Mouse (Mus musculus) midbrain, embryonic 12.5 days (tissue): ENCODE results near the gene Grin1. TPM values are rescaled to one million over a fixed set of nuclear protein-coding genes. Genes with fewer than 3 reads are reported as not detected.
A peak's percentile ranks its signal among the peaks of the same experiment; 100 is the strongest.

Experiments used
- ATAC-seq: fragments of 200-750 bp; cut with Nextera tagmentation; 2 replicates; pipeline ENCODE4 v1.8.0; 2017; ENCODE audit warnings: low read depth, moderate TSS enrichment, moderate library complexity; ENCODE audit not compliant: low FRiP score
- H3K27ac ChIP-seq: fragments of 300-500 bp; sonication (generic); replicated peaks from 2 replicates; pipeline ENCODE4 v1.5.1; 2016; ENCODE audit warnings: mild to moderate bottlenecking
- H3K27me3 ChIP-seq: fragments of 300-500 bp; sonication (generic); 2 replicates; pipeline ENCODE4 v1.6.1; 2016; ENCODE audit warnings: mild to moderate bottlenecking
- H3K36me3 ChIP-seq: fragments of 300-500 bp; sonication (generic); 2 replicates; pipeline ENCODE4 v1.6.1; 2016
- H3K4me1 ChIP-seq: fragments of 300-500 bp; sonication (generic); 2 replicates; pipeline ENCODE4 v1.6.1; 2016
- H3K4me2 ChIP-seq: fragments of 300-500 bp; sonication (generic); replicated peaks from 2 replicates; pipeline ENCODE4 v1.6.1; 2016; ENCODE audit warnings: mild to moderate bottlenecking, moderate library complexity
- H3K4me3 ChIP-seq: fragments of 300-500 bp; sonication (generic); 2 replicates; pipeline ENCODE4 v1.5.1; 2016; ENCODE audit warnings: mild to moderate bottlenecking
- H3K9ac ChIP-seq: fragments of 300-500 bp; sonication (generic); replicated peaks from 2 replicates; pipeline ENCODE4 v1.6.1; 2016; ENCODE audit warnings: mild to moderate bottlenecking, moderate library complexity
- H3K9me3 ChIP-seq: fragments of 300-500 bp; sonication (generic); 2 replicates; pipeline ENCODE4 v1.6.1; 2016; ENCODE audit warnings: mild to moderate bottlenecking
- WGBS: fragments of 180-500 bp; shearing (Covaris S2); methylation state at CpG from one replicate; pipeline ENCODE4 v1.1.7; 2016; 5-methylcytosine and 5-hydroxymethylcytosine counted together
- polyA plus RNA-seq: library from polyadenylated mRNA; unstranded; fragments of >200 nt; fragmentation: Nextera tagmentation; extraction: Ambion mirVana; gene quantifications from 2 replicates; pipeline ENCODE4 v1.2.1, GENCODE M21; 2016

The Grin1 gene
- polyA plus RNA-seq, 1 experiment from 2014 or later: 6.1 TPM

DNA sequence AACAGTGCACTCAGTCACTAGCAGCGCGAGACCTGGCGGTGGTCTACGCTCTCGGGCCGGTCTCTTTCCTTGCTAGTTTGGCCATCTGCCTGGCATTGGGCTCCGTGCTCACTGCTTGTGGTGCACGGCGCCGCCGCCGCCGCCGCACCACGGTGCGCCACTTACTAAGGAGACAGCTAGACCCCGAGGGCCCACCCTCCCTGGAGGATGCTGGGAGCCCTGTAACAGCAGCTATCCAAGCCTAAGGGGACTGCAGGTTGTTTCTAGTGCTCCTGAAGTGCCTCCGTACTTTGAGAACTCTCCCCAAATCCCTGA, 28.2 kb downstream of the Grin1 start:
- Histone ChIP-seq H3K4me1 (peaks cover 17% of the 10 kb centered on the region), H3K27me3 (peaks cover 80% of the 10 kb centered on the region), H3K9me3 (no peaks in the 10 kb centered on the region), H3K36me3 (peaks cover 8% of the 10 kb centered on the region), H3K4me2 (peak overlapping the region; percentile 15), H3K9ac (no peak overlapping the region), H3K27ac (no peak overlapping the region), H3K4me3 (no peak overlapping the region; the same call in 1 of the 2 replicates)
- ATAC-seq: no peak
- WGBS: 1% methylated on average over 18 of the region's 18 CpGs

DNA sequence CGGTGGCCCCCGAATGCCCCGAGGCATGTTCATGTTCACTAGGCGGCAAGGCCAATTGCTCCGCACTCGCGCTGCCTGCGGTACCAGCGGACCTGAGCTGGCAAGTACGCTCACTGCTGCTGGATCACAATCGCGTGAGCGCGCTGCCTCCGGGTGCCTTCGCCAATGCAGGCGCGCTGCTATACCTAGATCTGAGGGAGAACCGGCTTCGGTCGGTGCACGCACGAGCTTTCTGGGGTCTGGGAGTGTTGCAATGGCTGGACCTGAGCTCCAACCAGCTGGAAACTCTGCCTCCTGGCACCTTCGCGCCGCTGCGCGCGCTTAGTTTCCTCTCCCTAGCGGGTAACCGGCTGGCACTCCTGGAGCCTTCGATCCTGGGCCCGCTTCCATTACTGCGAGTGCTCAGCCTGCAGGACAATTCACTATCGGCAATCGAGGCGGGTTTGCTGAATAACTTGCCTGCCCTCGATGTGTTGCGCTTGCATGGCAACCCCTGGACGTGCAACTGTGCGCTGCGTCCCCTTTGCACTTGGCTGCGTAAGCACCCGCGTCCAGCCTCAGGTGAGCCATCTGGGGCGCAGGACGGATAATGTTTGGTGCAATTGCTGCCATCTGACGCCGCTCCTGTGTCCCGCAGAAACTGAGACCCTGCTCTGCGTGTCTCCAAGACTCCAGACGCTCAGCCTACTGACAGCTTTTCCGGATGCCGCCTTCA, 28.7 kb downstream of the Grin1 start:
- WGBS: 3% methylated on average over 54 of the region's 54 CpGs
- H3K27me3 ChIP-seq: peaks cover 75% of the 10 kb centered on the region
- H3K4me3 ChIP-seq: 0 out of 2 replicates have a peak overlapping the region, but pooled peaks have one; percentile 9
- H3K9ac ChIP-seq: no peak overlapping the region
- H3K9me3 ChIP-seq: no peaks in the 10 kb centered on the region
- H3K27ac ChIP-seq: no peak overlapping the region
- H3K4me1 ChIP-seq: peaks cover 17% of the 10 kb centered on the region
- no peak for ATAC-seq
- peak overlapping the region; percentile 15; the same call in 1 of the 2 replicates for H3K4me2 ChIP-seq
- H3K36me3 ChIP-seq: peaks cover 13% of the 10 kb centered on the region

DNA sequence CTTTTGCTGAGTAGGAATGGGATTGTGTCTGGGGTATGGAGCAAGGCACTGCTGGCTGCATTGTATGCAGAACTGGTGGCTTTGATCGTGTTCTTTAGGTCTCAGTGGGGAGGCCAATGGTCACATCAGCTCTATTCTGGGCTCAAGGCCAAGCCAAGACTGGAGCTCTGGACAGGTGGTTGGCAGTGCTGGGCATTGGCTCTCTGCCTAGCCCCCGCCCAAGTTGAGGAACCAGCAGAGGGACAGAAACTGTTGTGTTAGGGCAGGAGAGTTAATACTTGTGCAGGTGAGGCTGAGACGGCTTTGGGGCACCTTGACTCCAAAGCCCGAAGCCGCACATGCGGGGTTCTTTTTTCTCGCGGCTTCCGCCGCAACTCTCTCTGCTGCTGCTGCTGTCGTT, 29.3 kb downstream of the Grin1 start, which contains the start of gene Lrrc26:
Lrrc26 (plus strand) TSS at position 265 of the 400 bp plus-strand sequence.
- peak within 1 kb of the TSS; percentile 15 for H3K4me2 ChIP-seq
- H3K4me1 ChIP-seq: peaks cover 17% of the 10 kb centered on the region
- ATAC-seq: no peak
- WGBS: 10% methylated on average over 11 of the region's 11 CpGs
- no peak within 1 kb of the TSS for H3K9ac ChIP-seq
- H3K4me3 ChIP-seq: peak within 1 kb of the TSS; percentile 9; the same call in 1 of the 2 replicates
- H3K27me3 ChIP-seq: peaks cover 69% of the 10 kb centered on the region
- H3K9me3 ChIP-seq: no peaks in the 10 kb centered on the region
- H3K27ac ChIP-seq: no peak within 1 kb of the TSS
- peaks cover 19% of the 10 kb centered on the region for H3K36me3 ChIP-seq

DNA sequence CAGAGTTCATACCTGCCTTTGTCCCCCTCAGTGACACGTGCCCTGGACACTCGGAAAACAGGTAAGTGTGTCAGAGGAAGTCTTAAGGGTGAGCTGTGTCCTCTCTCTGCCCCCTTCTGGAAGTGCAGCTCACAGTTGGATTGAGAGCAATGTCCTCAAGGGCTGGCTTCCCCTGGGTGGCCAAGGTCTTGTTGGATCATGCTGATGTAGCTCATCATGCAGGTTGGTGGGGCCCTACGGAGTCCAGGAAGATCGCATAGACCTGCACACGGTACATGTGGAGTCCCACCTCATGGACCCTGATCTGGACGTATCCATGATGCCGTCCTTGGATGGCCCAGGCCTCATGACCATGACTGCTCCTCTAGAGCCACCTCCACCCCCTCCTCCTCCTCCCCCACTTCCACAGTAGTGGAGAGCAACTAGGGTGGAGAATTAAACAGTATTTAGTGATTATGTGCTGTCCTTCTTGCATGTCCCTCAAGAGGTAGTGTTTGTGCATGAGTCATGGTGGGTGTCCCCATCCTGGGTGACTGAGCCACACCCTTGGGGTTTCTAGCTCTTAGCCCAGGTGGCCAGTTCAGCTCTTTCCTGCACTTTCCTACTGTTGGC, 30.1 kb downstream of the Grin1 start:
- Histone ChIP-seq H3K4me2 (no peak overlapping the region), H3K27me3 (peaks cover 61% of the 10 kb centered on the region), H3K9me3 (no peaks in the 10 kb centered on the region), H3K4me3 (no peak overlapping the region), H3K27ac (no peak overlapping the region), H3K9ac (no peak overlapping the region), H3K36me3 (peaks cover 27% of the 10 kb centered on the region), H3K4me1 (peaks cover 17% of the 10 kb centered on the region)
- 74% methylated on average over 7 of the region's 7 CpGs for WGBS
- no peak for ATAC-seq

DNA sequence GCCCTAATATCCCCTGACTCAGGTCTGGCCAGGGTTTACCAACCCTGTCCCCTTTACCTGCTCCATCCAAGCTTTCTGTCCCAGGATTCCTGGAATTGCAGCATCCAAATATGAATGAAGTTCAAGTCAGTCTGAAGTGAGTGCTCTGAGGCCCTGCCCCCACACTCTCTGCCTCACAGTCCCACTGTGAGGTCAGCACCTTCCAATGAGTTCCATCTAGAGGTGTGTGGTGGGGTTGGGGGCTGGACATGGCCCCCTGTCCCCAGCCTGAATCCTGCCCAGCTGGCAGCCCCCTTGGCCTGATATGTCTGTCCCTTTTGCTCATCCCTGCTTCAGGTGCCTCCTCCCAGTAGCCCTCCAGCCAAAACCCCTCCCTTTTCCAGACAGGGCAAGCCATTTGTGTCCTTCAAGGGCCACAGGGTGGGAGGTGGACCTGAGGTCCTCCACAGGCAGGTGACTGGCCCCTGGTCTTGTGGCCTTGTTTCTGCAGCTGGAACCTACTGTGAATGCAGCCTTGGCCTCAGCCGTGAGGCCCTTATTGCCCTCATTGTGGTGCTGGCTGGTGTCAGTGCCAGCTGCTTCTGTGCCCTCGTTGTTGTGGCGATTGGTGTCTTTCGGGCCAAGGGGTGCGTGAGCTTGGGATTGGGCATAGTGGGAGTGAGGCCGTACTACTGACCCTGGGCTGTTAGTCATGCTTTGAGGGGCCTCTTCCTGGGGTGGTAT, 30.9 kb downstream of the Grin1 start, which contains the start of gene Tmem210:
Tmem210 (plus strand) TSS at position 219 of the 723 bp plus-strand sequence.
- no peaks in the 10 kb centered on the region for H3K9me3 ChIP-seq

DNA sequence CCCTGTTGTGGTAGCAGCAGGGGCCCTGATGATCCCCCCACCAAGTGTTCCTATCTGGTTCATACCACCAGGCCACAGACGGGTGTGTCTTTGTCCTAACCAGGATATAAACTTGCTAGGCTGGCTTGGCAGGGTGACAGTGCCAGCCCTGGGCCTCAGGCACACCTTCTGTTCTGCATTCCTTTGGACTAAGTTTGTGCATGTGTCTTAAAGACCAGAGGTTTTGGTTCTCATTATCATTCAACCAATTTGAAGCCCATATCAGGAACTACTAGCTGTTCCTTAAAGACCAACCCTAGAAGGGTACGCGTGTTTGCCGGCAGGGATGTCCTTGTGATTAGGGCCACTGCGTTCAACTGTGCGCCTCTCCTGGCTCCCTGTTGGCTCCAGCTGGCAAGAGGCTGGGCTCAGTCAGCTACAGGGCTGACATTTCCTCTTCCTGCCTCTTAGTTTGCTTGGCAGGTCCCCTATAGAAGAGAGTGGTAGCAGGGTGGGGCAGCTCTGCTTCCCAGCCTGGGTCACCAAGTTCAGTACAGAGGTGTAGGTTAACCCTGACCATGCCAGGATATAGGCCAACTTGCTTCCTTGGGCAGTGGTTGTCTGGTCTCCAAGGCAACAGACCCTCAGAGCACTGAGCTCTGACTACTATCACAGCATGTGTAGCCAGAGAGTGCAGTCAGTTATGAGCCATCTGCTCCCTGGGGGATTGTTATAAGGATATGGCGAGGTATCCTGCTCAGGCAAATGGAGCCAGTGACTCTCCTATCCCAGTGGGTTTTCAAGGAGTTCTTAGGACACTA, 31.9 kb downstream of the Grin1 start:
- no peak overlapping the region for H3K9ac ChIP-seq
- H3K4me2 ChIP-seq: no peak overlapping the region
- no peak overlapping the region for H3K27ac ChIP-seq
- peaks cover 44% of the 10 kb centered on the region for H3K36me3 ChIP-seq
- 57% methylated on average over 7 of the region's 7 CpGs for WGBS
- H3K4me1 ChIP-seq: peaks cover 12% of the 10 kb centered on the region
- no peaks in the 10 kb centered on the region for H3K9me3 ChIP-seq
- peaks cover 43% of the 10 kb centered on the region for H3K27me3 ChIP-seq
- no peak for ATAC-seq
- H3K4me3 ChIP-seq: no peak overlapping the region

More for the DNA sequence above, 30.9 kb downstream of the Grin1 start, which contains the start of gene Tmem210:
- Histone ChIP-seq H3K4me3 (no peak within 1 kb of the TSS), H3K4me2 (no peak within 1 kb of the TSS), H3K27me3 (peaks cover 54% of the 10 kb centered on the region), H3K27ac (no peak within 1 kb of the TSS), H3K36me3 (peaks cover 34% of the 10 kb centered on the region), H3K9ac (no peak within 1 kb of the TSS), H3K4me1 (peaks cover 17% of the 10 kb centered on the region)
- no peak for ATAC-seq
- 84% methylated on average over 6 of the region's 6 CpGs for WGBS

DNA sequence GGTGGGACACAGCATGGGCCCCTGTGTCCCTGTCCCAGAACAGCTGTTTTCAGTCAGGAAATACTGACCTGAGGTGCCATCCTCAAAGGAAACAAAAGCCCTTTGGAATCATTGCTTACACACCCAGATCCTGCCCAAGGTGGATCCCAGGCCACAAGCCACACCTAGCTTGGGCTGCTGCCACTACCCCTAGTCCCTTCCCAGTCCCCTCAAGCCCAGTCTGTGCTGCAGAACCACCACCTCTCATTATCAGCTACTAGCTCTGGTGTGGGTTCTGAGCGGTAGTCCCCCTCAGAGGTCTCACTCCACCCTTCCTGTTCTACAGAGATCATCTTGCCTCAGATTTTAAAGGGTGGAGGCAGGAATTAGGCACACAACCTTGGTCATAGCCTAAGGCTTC, 32.7 kb downstream of the Grin1 start:
- H3K4me2 ChIP-seq: no peak overlapping the region
- WGBS: 83% methylated on average over 1 of the region's 1 CpGs
- peaks cover 50% of the 10 kb centered on the region for H3K36me3 ChIP-seq
- H3K27me3 ChIP-seq: peaks cover 36% of the 10 kb centered on the region
- no peak overlapping the region for H3K4me3 ChIP-seq
- H3K9ac ChIP-seq: no peak overlapping the region
- peaks cover 8% of the 10 kb centered on the region; the same call in 1 of the 2 replicates for H3K4me1 ChIP-seq
- no peak overlapping the region for H3K27ac ChIP-seq
- H3K9me3 ChIP-seq: no peaks in the 10 kb centered on the region
- ATAC-seq: no peak

DNA sequence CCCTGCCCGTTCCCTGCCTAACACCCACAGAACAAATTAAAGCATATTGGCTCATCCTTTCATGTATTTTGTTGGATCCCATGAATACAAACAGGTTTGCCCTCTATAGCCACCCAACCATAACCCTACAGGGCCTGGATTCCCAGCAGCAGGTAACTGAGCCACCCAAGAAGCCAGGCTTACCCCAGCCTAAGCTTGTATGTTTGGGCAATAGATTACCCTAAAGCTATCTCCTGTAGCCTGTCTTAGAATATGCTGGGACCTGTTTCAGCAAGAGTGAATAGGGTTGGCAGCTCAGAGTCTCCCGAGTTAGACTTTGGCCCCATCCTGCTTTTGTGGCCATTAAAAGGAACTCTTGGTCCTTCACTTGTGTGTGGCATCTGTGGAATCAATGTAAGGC, 33.4 kb downstream of the Grin1 start:
- Histone ChIP-seq H3K9me3 (no peaks in the 10 kb centered on the region), H3K4me3 (no peak overlapping the region), H3K4me2 (no peak overlapping the region), H3K27me3 (peaks cover 28% of the 10 kb centered on the region), H3K4me1 (peaks cover 8% of the 10 kb centered on the region; the same call in 1 of the 2 replicates), H3K27ac (no peak overlapping the region), H3K9ac (no peak overlapping the region), H3K36me3 (peaks cover 58% of the 10 kb centered on the region)
- no peak for ATAC-seq
- WGBS: 91% methylated on average over 2 of the region's 2 CpGs

DNA sequence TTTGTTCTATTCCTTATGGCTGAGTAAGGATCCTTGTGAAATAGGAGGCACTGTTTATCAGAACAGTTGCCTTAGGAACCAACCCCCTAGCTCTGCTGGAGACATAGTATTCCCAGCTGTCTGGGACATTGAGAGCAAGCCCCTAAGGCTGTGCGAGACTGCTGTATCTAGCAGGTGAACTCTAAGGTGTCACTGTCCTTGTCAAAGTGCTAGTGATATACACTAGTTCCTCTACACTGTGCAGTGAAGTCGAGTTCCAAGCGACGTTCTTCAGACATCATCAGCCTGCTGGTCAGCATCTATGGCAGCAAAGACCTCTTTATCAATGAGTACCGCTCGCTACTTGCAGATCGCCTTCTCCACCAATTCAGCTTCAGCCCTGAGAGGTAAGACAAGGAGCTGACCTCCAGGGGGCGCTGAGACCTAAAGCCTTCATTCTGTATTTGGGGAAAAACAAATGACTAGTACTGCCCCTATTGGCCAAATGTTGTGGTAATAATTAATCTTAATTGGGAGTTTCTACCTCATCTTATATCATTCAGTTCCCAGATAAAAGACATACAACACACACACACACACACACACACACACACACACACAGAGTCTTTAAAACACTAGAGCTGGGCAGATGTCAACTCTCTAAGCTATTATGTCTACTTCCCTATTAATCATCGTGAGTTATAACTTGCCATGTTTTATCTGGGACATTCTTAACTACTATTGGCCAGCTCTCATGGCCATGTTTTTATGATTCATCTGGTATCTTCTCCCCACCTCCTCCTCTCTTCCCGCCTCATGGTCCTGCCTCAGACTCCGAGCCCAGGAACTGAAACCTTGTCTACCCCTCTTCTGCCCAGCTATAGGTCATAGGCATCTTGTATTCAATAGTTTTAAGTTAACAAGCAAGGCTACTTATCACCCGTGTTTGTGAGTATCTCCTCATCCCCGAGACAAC, 39.8 kb downstream of the Grin1 start:
- Histone ChIP-seq H3K27me3 (no peaks in the 10 kb centered on the region), H3K36me3 (peaks cover 98% of the 10 kb centered on the region), H3K4me2 (no peak overlapping the region), H3K9ac (no peak overlapping the region), H3K4me1 (no peaks in the 10 kb centered on the region), H3K4me3 (no peak overlapping the region), H3K9me3 (no peaks in the 10 kb centered on the region), H3K27ac (no peak overlapping the region)
- WGBS: 63% methylated on average over 13 of the region's 13 CpGs
- ATAC-seq: no peak

DNA sequence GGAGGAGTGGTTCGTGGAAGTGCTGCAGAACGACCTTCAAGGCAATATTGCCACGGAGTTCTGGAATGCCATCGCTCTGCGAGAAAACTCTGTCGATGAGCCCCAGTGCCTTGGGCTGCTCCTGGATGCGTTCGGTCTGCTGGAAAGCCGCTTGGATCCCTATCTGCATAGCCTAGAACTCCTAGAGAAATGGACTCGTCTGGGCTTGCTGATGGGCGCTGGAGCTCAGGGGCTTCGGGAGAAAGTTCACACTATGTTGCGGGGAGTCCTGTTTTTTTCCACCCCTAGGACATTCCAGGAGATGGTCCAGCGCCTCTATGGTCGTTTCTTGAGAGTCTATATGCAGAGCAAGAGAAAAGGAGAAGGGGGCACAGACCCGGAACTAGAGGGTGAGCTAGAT, 46.0 kb downstream of the Grin1 start:
- peak overlapping the region; percentile 78; the same call in 1 of the 2 replicates for H3K27ac ChIP-seq
- H3K4me3 ChIP-seq: peak overlapping the region; percentile 93
- H3K4me2 ChIP-seq: peak overlapping the region; percentile 95
- no peaks in the 10 kb centered on the region for H3K27me3 ChIP-seq
- peaks cover 24% of the 10 kb centered on the region for H3K4me1 ChIP-seq
- H3K9me3 ChIP-seq: no peaks in the 10 kb centered on the region
- H3K36me3 ChIP-seq: peaks cover 64% of the 10 kb centered on the region
- H3K9ac ChIP-seq: peak overlapping the region; percentile 84
- ATAC-seq: no peak
- 40% methylated on average over 16 of the region's 16 CpGs for WGBS
